Mouse (Mus musculus) mesoderm, embryonic 11.5 days (tissue): ENCODE data around the gene Tesk2.

Experiments
- DNase-seq: peaks from one replicate; pipeline ENCODE4 v3.0.0-alpha.2; 2012; ENCODE audit warnings: low read depth, low spot score

Gene Tesk2

GRCm38 (mm10) chr4:116849901-116850300 lies 129.2 kb downstream of the Tesk2 start:
- DNase-seq = no peak

GRCm38 (mm10) chr4:116854286-116854685 lies 133.5 kb downstream of the Tesk2 start:
- DNase-seq = peak; percentile 24
